Mouse (Mus musculus) lung, adult 18-20 months (tissue): Measurements from ENCODE around the gene Trabd2b.

Experiments used
- DNase-seq, 2 experiments: peaks; one replicate each; pipeline ENCODE4 v3.0.0; 2022; ENCODE audit warnings: mixed read lengths in 2 of 2

Gene Trabd2b

DNA sequence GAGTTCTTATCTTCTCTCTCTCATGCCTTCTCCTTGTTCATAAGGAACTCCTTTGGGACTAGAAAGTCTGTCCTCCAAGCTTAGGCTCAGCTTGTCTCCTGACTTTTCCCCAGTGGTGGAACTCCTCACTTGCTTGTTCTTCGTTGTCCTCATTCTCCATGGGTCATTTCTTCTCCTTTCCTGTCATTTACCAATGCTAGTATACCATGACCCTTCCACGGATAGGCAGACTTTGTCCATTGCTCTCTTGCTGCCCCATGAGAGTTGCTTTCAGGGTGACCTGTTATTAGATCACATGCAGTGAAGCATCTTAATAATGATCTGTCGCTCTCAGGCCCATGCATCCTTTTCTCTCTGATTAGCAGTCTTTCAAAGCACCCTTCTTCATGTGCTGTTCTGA is 46.6 kb downstream of the Trabd2b start:
- no peak for DNase-seq

DNA sequence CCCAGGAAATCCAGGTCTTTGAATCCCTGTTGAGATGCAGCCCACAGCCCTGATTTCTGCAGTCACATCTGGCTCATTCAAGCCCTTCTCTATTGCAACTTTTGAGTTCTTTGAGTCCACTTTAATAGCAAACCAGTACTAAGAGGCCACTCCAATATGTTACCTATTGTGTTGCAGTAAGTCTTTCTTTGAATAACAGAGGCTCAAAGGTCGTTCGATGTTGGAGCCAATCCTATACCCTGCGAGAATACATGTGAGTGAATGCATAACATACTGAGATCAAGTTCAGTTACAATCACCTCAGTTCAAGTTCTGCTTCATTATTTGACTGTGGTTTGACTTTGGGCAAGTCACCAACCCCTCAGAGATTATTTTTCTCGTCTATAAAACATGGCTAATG is 47.5 kb downstream of the Trabd2b start:
- DNase-seq, result no peak

DNA sequence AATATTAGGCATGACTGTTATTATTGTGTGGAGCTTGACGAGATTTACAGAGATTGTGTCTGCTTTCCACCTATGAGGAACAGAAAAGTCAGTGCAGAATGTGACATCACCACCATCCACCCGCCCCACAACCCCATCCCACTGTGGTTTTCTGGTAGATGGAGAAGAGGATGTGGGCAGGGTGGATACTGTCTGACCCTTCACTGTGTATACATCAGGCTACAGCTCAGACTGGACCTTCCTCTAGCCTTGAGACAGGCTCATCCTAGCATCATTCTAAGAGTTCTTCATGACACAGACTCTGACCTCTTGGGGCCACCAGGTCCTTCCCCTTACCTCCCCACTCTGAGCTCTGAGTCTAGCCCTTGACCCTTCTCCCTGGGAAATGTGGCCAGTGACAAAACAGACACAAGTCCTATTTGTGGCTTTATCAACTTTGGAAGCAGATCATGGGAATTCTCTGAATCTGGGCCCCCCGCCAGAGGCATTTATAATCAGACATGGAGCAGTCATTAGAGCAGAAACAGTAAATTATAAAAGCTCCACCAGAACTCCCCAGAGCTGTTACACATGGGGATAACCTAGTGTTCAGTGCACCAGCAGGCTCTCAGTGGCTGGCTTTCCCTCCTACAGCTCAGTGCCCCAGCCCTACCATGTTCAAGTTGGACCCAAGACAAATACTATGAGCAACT is 48.1 kb downstream of the Trabd2b start:
- no peak for DNase-seq

DNA sequence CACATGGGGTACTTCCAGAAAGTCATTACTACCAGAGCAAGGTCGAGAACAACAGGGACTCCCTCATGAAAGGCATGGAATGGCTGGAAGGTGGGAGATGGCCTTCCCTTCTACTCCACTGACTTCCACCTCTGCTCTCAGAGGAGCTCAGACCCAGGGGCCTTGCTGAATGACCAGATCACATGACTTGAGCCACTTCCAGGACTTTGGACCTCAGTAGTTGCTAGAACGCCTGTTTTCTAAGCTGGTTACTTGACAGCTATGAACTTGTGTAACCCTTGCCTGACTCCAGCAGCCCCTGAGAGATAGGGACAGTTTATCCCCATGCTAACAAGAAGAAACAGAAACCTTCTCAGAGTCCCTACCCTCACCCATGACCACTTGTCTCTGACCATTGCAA is 50.6 kb downstream of the Trabd2b start:
- no peak for DNase-seq

DNA sequence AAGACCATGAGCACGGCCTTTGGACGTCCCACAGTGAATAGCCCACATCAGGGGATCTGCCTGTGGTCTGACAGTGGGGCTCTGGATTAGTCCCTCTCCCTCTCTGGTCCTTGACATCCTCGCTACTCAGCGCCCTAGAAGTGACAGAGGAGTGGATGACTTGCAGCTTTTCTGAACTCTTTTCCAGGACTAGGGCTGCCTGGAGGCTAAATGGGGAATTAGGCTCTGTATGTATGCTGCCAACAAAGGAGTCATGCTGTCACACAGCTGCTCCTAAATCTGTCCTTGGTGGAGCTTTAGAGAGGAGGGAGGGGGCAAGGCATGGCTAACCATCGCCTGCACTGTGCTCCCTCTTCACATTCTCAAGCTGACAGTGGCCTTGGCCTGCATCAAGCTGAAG is 53.1 kb downstream of the Trabd2b start:
- DNase-seq, result no peak

DNA sequence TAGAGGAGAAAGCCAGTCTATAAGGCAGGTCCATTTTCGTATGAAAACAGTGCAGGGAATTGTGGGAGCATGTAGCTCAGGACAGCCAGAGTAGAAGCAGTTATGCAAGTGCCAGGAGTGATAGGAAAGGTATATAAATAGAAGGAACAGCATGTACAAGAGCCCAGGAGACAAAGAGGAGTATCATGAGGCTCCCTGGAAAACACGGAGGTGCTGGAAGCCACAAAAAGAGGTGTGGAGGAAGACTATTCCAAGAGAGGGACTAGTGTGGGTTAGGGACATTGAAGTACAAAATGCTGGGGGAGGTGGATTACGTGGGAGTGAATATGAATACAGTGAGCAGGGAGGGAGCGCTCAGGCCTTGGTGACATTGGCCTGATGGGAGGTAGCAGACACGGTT is 53.9 kb downstream of the Trabd2b start:
- no peak for DNase-seq

DNA sequence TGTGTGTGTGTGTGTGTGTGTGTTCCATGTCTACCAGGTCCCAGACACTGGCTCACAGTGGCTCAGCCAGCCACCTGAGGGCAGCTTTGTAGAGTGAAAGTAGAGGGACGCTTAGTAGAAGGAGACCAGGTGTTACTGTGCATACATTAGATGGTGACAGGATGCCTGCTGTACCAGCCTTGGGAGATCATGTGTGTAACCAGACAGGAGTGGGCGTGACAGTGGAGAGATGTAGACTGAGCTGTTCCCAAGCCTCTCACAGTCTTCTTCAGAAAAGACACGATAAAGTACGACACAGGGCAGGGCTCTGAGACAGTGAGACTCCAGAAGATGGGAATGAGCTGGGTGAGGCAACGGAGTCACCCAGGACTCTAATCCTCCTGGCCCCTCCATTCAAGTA is 54.6 kb downstream of the Trabd2b start:
- DNase-seq, result no peak

DNA sequence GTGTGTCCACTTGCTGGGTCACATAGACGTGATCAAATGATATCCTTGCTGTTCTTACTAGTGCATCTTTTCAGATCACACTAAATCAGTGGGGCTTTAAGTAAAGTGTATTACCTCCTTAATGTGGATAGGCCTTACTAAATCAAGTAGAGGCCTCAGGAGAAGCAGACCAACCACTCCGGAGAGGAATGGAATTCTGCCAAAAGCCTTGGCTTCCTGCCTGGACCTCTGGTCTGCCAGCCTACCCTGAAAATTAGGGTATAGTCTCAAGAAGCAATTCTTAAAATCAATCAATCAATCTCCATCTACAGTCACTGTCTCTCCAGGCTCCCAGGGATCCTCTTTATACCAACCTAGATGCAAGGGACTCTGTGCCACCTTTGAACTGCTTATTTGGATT is 59.1 kb downstream of the Trabd2b start:
- DNase-seq, result no peak

DNA sequence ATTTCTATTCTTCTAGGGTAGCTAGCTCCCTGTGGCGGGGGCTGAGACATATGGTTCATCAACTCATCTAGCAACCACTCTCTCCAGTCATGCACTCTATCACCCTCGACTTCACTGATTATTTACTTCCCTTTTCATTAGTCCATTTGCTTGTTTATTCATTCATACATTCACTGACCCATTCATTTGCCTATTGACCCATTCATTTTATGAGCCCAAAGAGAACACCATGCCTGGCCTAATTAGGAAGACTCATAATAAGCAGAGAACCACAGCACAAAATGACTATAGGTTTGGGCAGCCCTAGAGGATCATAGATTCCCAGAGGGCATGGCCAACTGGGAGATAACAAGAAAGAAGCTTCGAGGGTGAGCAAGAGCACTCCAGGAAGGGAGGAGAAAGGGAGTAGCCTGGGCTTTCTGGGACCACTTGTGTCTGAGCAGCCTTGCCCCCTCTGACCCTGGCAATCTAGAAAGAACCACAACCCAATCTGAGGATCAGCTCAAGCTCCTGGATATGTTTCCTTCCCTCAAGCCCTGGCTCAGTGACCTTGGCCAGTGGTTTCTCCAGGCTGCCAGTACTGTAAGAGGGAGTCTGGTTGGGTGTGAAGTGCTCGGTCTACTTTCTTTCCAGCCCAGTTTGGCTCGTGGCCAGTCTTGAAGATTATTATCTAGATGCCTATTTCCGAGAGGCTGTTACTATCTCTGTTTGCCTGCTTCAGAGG is 61.0 kb downstream of the Trabd2b start:
- no peak for DNase-seq

DNA sequence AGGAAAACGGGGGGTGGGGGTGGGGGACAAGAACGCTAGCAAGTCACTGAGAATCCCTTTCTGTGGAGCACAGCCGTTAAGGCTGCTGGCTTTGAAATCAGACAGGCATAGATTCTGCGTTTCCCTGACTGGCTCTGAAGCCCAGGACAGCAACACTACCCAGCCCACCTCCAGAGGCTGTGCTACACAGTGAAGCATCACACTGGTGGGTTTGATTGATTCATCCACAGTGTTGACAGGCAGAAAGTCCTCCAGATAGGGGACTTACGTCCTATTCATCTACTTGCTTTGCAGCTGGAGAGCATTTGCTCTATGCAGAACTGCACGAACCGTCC is 61.5 kb downstream of the Trabd2b start:
- DNase-seq, result no peak

DNA sequence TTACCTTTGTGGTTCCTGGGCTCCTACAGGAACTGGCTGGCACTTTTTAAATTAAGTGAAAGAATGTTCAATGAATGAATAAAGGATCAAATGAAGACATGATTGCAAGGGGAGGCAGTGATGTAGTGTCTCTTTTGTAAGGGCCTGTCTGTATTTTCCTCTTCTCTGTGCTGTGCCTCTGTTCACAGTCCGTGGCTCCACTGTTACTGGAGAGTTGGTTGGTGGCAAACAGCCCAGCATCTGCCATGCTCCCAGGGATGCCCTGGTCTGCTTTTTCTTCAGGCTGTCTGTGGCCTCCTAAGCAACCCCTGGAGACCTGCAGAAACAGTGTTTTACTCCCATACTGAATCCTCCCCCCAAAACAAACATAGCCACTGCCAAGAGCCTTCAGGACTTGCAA is 63.4 kb downstream of the Trabd2b start:
- DNase-seq, result no peak

DNA sequence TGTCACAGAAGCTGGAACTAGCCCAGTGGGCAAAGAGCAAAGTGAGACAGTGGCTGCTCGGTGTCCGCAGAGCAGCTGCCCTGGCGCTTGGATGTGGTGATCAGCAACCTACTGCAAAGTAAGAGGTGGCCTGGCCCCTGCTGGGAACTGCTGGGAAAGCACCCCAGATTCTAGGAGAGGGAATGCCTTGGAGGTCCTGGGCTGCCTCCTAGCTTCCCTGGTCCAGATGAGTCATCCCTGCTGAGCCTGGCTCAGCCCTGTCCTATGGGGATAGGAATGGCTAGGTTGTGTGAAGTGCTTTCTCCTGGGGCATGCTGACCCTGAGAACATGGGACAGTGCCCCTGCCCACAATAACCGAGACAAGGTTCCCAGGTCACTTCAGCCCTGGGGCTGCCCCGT is 65.6 kb downstream of the Trabd2b start:
- peak; percentile 25 to 29 for DNase-seq

DNA sequence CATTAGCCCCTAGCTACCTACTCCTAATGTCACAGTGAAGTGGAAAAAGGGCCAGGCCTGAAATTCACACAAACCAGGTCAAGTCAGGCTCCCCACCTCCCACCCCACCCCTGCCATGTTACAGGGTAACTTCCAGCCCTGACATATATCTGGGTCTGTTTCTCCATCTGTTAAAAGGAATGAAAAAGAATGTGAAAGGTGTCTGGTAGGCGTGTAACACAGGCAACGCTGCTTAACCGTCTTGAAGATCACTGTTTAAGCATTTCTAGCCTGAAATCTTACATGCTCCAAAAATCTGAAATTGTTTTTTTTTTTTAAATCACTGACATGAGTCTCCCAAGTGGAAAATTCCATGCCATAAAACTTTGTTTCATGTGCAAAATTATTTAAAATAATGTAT is 69.8 kb downstream of the Trabd2b start:
- no peak for DNase-seq

DNA sequence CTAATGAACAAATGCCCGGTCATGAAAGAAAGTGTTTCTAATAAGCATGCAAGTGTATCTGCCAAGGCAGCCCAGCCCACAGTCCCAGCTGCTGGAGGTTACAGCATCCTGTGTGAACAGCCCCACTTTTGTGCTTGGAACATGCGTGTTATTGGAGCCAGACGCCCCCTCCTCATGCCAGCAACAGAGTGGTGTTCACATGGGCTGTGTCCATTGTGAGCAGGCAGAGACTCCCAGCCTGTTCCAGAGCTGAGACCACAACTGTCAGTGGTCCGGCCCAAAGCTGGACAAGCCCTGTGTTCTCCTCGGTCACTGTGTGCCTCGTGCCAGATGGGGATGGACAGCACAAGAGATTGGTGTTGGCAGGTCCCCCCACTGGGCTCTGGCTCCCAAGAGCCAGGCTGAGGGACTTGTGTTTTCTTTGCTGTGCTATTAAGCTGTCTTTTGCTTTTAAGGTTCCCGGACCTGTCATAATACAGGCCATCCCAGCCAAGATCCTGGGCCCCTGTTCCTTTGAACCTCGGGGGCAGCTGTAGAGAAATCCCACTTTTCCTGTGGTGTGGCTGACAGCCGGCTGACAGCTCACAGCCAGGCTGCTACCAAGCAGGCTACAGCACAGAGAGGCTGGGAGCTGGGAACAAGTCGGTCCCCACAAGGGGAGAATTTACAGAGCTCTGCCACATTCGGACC is 70.7 kb downstream of the Trabd2b start:
- DNase-seq, result no peak

DNA sequence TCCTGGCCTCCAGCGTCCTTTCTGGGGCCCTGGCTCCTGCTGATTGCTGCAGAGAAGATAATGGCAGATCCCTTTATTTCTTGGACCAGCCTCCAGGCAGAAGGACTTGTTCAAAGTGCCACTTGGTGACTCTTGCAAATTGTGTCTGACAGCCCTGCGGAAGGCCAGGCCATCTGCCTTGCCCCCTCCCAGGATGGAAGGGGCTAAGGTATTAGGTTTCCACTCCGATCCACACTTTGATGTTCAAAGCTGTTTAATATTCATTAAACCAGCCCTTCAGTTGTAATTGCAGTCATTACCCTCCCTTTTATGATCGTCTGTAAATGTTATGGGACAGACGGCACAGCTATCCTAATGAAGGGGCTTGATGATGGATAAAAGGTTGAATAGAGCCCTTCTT is 75.0 kb downstream of the Trabd2b start:
- DNase-seq, result no peak

DNA sequence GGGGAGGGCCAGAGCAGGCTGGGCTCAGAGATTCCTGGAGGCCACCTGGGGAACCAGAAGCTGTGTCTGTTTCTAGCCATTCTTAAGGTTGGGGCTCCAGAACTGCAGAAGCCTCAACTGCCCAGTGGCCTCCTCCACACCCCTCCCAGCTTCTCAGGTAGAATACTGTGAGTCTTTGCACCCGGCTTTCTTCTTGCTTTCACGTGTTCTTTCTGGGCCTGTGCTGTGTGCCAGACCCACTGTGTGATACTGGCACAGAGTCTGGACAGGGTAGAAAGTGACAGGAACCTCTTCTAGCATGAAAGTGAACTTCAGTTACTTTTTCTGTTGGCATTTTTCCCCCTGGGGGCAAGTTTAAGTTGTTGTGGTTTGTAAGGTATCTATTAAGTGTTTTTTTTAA is 77.6 kb downstream of the Trabd2b start:
- DNase-seq, result no peak

DNA sequence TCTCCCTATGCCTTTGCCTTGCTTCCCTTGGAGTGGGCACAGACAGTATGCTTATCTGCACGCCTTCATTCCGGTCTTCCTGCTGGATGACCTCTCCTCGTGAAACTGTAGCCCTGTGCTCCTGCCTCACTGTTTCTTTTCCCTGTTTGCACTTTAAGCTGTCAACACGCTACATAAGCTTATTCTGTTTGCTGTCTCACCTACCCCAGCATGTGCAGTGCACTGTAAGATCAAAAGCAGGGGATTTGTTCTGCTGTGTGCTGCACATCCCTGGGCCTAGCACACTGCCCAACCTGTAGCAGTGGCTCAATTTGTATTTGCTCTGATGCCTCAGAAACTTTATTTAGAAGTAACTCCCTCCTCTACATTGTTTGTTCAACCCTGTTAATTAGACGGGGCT is 79.5 kb downstream of the Trabd2b start:
- no peak for DNase-seq

DNA sequence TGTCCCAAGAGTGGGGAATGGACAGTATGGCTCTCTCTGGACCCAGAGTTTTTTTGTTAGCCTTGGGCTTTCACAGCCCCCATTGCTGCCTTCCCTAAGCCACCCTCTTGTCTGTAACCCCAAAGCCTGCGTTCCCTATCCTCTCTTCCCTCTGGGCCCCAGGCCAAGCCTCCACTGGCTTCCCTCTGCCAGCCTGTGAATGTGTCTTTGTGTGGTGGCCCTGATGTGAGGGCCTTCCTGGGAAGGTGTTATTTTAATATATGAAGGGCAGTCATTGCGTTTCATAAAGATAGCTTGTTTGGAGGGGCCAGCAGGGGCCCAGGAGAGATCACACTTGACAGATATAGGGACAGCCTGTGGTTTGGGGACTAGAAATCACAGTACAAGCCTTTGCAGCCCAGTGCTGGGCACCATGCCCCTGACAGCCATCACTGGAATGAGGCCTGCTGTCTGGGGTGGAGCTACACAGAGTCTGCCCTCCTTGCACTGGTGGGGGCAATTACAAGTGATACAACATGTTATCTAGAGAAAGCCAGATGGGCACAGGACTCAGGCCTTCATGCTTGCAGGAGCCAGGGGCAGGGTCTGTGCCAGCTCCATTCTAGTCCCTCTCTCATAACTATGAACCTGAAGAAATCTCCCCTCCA is 80.5 kb downstream of the Trabd2b start:
- no peak for DNase-seq

DNA sequence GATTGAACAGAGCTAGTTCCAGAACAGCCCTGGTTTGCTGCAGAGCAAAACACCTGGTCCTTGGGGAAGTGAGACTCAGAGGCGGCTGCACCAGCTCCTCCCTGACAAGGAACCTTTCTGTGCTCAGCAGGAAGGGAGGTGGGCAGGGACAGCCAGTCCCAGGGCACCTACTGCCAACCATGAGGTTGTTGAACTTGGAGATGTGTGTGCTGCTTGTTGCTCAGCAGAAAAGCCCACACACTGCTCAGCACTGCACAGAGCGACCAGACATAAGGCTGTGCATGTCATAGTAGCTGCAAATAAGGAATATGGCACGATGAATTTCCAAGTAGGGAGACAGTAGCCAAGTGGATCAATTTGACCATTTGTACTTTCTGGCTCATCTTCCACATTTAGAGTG is 81.2 kb downstream of the Trabd2b start:
- DNase-seq, result no peak

DNA sequence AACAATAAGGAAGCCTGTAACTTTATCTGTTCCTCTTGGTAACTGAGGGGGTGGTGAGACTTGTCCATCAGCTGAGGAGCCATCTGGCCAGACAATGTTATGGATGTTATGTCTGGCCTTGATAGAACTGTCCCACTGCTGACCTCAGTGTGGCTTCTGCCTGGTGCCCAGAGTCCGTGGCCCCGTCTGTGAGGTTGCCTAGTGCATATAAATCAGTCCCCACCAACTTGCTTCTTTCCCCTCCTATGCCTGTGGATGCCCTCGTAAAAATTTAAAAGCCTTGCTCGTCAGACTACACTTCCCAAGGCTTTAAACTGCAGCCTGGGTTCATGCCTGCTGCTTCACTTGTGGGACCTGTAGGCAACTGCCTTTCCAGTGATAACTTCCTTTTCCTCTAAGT is 85.6 kb downstream of the Trabd2b start:
- DNase-seq, result no peak

DNA sequence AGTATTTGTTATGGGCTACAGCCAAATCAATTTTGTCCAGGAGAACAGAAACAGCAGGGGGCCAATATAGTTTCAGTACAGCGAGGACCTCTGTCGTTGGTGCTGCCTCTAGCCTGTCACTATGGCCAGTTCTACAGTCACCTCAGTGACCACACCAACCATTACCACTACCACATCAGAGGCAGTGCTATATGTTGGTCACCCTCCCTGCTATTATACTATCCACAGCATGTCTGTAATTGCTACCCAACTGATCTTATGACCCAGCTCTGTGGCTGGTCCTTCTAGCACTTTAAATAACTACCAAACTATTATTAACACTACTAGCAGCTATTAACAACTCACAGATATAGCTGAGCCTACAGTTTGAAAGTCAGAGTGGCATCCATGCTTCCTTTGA is 87.5 kb downstream of the Trabd2b start:
- DNase-seq, result no peak

DNA sequence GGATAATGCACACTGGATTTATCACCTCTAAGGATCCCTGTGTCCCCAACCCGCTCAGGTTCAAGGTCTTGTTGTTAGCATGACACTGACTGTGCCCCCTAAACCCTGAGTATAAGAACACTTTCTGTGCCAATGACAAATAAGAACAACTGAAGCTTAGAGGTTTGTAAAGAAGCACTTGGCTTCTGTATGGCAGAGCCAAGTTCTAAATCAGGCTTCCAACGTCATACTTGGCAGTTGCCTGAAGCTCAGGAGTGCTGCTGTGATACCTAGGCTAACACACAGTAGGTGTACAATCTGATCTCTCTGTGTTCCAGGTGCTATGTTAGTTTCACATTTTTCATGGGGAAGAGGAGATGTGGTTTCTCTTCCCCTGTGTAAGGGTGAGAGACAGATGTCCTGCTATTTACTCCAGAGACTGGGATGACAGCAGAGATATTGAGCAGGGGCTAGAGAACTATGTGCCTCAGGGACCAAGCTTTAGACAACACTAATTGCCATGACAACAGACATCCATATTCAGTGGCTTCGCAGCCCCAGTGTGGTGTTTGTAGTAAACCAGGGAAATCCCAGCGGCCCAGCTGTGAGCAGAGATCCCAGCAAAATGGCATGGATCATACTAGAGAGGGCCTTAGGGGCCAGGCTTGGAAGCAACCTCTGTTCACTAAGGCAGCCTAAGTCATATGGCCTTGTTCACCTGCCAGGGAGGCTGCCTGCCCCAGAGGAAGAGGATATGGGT is 89.3 kb downstream of the Trabd2b start:
- DNase-seq, result no peak

DNA sequence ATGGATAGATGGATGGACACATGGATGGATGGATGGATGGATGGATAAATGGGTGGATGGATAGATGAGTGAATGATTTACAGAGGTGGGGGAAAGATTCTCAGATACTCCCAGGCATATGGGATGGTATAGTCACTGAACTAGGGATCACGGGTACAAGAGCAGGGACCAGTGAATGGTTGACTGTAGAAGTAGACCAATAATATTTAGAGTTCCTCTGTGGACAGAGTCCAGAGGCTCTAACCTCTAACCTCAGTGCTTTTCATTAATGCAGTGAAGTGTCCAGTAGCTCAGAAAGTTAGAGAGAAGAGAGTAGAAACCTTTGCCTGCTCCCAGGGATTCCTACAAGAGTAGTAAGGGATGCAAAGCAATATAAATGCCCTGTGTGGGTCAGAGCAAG is 93.1 kb downstream of the Trabd2b start:
- no peak for DNase-seq
